Mouse (Mus musculus) neural tube, postnatal 0 days (tissue): ENCODE results near the gene Cul3. TPM values are rescaled to one million over a fixed set of nuclear protein-coding genes. Genes with fewer than 3 reads are reported as not detected.

ENCODE experiments used
- polyA plus RNA-seq: library from polyadenylated mRNA; unstranded; fragments of >200 nt; fragmentation: Nextera tagmentation; extraction: Ambion mirVana; gene quantifications from 2 replicates; pipeline ENCODE4 v1.2.1, GENCODE M21; 2015

Gene Cul3
- 32.4 and 35.3 TPM in 2 replicates for polyA plus RNA-seq

GRCm38 (mm10) chr1:80340436-80341376, at the start of gene Cul3:
Cul3 (minus strand) TSS chr1:80340480.

GRCm38 (mm10) chr1:80218268-80218667, 122.0 kb downstream of the Cul3 start, which contains the start of gene Fam124b:
Fam124b (minus strand) TSS chr1:80218473.

Other genes with a start within 250 kb of the Cul3 start
- 0.45 and 0.82 TPM in 2 replicates for gene Fam124b, start 122.0 kb downstream of the Cul3 start, polyA plus RNA-seq
- not detected in 2 replicates for gene Gm45261, start 121.0 kb upstream of the Cul3 start, polyA plus RNA-seq